Mouse (Mus musculus): ENCODE data around the gene Cox4i2.

Cox4i2 gene

GRCm38 (mm10) chr2:152772231-152772630 lies 18.3 kb downstream of the Cox4i2 start:
- DNase-seq = no peak

GRCm38 (mm10) chr2:152775357-152775756 lies 21.4 kb downstream of the Cox4i2 start:
- DNase-seq = no peak

GRCm38 (mm10) chr2:152776019-152776418 lies 22.0 kb downstream of the Cox4i2 start:
- DNase-seq = no peak

DNA sequence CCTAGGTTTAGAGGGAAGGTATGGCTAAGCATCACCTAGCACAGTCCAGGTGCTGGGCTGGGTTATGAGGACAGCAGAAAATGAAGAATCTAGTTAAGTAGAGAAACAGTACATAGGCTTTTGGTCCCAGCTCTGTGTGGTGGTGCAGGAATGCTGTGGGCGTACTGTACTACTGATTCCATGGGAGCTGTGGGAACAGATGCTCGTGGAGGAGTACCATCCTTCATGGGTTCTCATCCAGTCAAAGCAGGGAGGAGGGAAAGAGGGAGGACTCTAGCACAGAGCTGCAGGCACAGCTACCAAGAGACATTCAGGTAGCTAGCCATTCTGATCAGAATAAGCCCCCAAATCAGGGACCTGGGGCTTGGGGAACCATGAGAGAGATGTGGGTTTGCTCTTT lies 22.5 kb downstream of the Cox4i2 start:
- DNase-seq = no peak

DNA sequence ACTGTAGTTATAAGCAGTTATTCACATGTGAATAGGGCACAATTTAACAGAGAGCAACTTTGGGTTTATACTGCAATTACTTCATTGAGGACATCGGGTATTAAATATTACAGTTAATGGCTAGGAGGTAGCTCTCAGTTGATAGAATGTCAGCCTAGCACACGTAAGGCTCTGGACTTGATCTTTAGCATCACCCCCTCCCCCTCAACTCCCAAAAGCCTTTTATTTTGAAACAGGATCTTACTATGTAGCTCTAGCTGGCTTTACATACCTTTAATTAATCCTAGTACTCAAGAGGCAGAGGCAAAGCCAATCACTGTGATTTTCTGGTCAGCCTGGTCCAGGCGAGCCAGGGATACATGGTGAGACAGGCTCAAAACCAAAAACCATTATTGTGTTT lies 23.1 kb downstream of the Cox4i2 start:
- DNase-seq = no peak

DNA sequence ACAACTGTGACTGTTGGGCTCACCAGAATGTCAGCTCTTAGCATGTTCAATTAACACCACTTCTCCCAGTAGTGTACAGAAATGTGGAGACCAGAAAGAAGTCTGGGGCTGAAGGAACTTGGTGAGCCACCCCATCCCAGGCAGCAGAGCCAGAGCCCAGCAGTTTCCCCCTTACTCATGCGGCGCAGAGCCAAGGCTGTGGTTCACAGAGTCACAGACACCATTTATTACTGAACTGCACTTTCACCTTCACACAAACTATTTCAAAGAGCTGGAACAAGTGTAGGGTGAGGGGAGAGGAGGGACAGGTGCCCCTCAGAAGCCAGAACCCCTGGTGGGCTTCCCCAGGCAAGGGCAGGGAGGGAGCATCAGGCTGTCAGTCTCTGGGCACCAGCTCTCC lies 26.5 kb downstream of the Cox4i2 start:
- no peak for DNase-seq

DNA sequence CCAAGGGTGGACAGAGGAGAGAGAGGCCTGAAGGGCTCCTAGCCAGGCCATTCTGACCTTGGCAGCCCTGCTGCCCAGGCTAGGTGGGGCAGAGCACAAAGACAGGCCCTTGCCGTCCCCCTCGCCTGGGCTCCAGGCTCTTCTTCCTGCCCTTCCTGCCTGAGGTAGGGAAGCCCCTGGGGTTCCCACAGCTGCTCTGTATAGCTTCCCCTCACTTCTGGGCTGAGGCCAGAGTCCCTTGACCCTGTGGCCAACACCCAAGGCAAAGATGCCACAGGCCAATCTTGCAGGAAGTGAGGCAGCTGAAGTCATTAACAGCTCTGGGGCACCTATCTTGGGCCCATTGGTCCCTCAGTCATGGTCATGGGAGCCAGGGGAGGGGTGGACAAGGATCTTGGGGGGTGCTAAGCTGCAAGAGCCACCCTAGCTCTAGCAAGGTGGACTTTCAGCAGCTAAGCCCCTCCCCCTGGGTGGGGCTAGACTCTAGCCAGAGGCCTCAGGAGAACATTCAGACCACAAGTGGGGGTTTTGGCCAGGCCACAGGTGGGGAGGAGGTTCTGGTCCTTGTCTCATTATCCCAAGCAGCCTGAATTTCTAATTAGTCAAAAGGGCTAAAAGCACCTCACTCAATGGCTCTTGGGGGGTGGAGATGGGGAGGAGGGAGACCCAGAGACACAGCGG lies 27.2 kb downstream of the Cox4i2 start:
- no peak for DNase-seq

- DNase-seq = no peak
Observed at GRCm38 (mm10) chr2:152782656-152783055, 28.7 kb downstream of the Cox4i2 start.

DNA sequence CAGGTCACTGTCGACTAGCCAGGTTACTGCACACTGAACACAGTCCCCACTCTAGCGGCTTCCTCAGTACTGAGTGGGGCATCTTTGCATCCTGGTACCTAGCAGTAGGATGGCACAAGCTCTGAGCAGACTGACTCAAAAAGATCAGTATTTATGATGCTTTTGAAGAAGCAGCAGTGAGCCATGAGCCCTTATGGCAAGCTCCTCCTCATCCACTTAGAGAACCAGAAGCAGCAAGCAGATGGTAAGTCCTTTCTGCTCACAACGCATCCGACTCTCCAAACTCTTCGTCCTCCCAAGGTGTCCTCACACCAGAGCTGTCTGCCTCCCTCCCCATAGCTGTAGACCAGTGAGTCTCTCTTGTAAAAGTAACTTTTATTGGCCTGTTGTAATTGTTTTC lies 29.3 kb downstream of the Cox4i2 start:
- DNase-seq = no peak

DNA sequence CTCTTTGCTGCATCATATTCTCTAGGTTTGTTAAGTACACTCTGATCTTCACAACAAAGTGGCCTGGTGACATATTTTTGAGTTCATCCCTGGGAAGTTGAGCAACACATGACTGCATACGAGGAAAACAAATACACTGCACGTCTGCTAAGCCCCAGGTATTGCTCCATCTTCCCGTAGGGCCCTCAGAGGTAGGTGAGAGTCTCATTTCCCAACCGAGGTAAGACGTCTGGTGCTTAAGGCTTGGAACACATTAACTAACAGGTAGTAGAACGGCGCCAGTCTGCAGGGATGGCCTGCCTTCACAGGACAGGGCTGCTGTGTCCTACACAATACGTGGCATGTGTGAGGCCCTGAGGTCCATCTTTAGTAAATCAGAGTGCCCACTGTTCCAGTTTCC lies 30.7 kb downstream of the Cox4i2 start:
- DNase-seq = no peak

- DNase-seq = peak; percentile 87
Observed at GRCm38 (mm10) chr2:152785446-152786350, 31.7 kb downstream of the Cox4i2 start.

- peak; percentile 48 for DNase-seq
Observed at GRCm38 (mm10) chr2:152787136-152787535, 33.2 kb downstream of the Cox4i2 start.

GRCm38 (mm10) chr2:152787543-152787942 lies 33.6 kb downstream of the Cox4i2 start:
- DNase-seq = no peak

DNA sequence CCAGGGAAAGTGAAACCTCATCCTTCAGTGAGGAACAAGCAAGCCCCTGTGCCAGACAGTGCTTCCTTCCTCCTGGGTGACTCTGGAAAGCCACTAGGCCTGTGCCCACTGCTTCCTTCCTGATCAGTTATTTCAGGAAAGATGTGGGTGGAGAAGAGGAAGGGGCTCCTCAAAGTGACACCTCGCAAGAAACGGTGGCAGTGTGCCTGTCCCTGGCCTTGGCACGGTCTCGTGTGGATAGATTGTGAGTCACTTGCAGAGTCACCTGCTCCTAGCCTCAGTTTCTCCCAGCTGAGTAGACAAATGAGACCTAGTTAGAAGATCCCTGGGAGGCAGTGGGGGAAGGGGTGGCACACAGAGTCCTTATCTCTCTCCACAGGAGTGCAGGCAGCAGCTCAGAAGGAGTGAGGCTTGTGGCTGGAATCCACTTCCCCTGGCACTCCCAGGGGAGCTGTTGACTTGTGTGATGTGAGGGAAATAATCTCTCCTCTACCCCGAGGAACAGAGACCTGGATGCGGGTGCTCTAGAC lies 35.0 kb downstream of the Cox4i2 start:
- DNase-seq = peak; percentile 62

DNA sequence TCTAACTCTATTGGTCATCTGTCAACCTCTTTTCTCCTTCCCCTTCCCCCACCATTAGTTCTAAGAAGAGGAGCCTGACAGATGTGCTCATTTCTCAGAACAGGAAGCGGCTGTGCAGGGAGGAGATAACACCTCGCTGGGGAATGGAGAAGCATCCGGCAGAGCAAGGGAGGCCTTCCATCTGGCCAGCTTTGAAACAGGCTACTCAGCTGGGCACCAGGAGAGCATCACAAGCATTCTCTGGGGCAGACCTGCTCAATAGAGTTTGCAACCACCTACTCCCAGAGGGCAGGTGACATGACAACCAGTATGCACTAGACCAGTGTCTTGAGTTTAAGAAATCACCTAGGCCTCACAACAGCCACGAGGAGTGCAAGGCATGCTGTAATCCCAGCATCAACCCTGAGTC lies 35.6 kb downstream of the Cox4i2 start:
- DNase-seq = no peak

- DNase-seq = peak; percentile 50
Observed at GRCm38 (mm10) chr2:152792461-152792860, 38.5 kb downstream of the Cox4i2 start.

- DNase-seq = no peak
Observed at GRCm38 (mm10) chr2:152793381-152793780, 39.4 kb downstream of the Cox4i2 start.

GRCm38 (mm10) chr2:152794281-152794827 lies 40.4 kb downstream of the Cox4i2 start:
- DNase-seq = no peak

DNA sequence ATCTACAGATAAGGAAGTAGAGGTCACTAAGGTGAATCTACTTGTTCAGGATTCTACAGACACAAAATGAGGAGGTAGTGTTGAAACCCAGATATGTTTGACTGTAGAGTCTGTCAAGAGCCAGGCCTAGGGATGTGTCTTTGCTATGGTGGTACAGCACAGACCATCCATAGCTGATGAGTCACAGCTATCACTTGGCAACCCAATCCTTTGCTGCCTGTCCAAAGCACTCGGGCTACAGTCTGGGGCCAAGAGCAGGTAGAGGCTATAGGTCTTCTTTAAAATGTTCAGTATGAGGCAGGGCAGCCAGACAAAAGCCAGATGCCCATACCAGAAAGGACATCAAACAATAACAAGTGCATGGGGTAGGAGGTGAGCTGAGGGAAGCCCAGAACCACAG lies 43.6 kb downstream of the Cox4i2 start:
- no peak for DNase-seq

DNA sequence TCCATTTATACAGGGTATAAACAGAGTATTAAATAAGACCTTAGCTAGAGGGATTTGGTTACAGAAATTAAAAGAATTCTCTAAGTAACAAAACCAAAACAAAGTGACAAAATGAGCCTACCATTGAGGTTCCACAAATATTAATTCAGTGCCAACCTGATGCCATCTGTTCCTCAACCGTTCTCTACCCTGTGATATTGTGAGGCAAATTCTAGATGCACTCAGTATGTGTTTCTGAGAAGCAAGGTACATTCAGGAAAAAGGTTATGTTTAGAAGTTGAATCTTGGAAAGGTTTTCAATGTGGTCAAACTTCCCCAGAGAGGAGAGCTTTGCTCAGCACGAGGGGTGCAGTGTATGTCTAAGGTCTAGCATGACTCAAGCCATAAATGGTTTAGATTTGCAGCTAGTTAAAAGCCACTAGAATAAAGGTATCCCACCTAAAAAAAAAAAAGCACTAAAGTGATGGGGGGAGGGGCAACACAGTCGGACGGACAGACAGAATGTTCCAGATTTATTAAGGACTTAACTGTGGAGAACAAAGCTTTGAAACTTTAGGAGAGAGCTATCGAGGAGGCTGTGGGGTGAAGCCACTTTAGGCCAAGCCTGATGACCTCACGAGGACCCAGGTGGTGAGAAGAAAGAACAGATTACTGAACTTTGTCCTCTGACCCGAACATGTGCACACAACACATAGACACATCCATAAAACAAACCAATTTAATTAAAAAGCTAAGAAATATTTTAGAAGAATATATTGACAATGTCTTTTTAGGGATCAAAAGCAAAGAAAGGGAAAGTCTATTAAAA lies 46.2 kb downstream of the Cox4i2 start:
- peak; percentile 86 for DNase-seq

DNA sequence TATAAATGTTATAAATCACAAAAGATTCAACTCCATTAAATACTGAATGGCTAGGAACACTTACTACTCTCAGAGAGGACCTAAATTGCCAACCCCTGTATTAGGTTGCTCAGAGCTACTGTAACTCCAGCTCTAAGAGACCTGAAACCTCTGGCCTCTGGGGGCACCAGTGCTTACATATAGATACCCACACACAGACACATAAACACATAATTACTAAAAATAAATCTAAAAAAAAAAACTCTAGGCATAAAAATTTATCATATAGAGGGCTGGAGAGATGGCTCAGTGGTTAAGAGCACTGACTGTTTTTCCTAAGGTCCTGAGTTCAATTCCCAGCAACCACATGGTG lies 46.8 kb downstream of the Cox4i2 start:
- DNase-seq = no peak

DNA sequence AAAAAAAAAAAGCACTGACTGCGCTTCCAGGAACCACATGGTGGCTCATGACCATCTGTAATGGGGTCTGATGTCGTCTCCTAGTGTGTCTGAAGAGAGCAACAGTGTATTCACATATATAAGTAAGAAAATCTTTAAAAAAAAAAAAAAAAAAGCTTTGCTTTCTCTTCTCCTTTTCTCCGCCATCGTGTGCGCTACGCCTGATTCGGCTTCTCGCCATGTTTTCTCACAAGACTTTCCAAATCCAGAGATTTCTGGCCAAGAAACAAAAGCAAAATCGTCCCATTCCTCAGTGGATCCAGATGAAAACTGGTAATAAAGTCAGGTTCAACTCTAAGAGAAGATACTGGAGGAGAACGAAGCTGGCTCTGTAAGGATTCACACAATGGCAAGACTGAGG lies 48.3 kb downstream of the Cox4i2 start:
- DNase-seq = no peak

GRCm38 (mm10) chr2:152803081-152803480 lies 49.1 kb downstream of the Cox4i2 start:
- no peak for DNase-seq

Measured in cerebellum, adult 9-10 months (tissue).